Mouse (Mus musculus) B cell, adult 62 days (primary cell): ENCODE data around the gene Pde12. TPM values are rescaled to one million over a fixed set of nuclear protein-coding genes. Genes with fewer than 3 reads are reported as not detected.

Source experiments
- total RNA-seq: library from RNA; stranded (reverse); gene quantifications from 4 replicates; pipeline ENCODE4 v1.2.4, GENCODE M21; 2023

The Pde12 gene
- total RNA-seq = 9.9 to 11.5 TPM (median 10.8 TPM) in 4 replicates

GRCm38 (mm10) chr14:26669292-26670073 lies at the start of gene Pde12:
Pde12 (minus strand) TSS chr14:26669883.

GRCm38 (mm10) chr14:26692974-26693373 lies 23.3 kb upstream of the Pde12 start, which contains the start of gene Dnah12:
Dnah12 (plus strand) TSS chr14:26693274.

GRCm38 (mm10) chr14:26637851-26638707 lies 31.6 kb downstream of the Pde12 start, which contains the start of gene Arf4:
Arf4 (plus strand) TSS chr14:26638074.

Other genes with a start within 250 kb of the Pde12 start
- gene Slmap, start 135.0 kb downstream of the Pde12 start, total RNA-seq = 77.9 to 83.4 TPM (median 80.0 TPM) in 4 replicates
- 54.0 to 59.6 TPM (median 56.5 TPM) in 4 replicates for gene Dennd6a, start 96.0 kb downstream of the Pde12 start, total RNA-seq
- gene Arf4, start 31.8 kb downstream of the Pde12 start, total RNA-seq = 185 to 205 TPM (median 195 TPM) in 4 replicates
- gene Dnah12, start 23.4 kb upstream of the Pde12 start, total RNA-seq = 0.41 to 1.4 TPM (median 0.59 TPM) in 4 replicates
- gene Asb14, start 224.7 kb upstream of the Pde12 start, total RNA-seq = not detected in 4 replicates